Mouse (Mus musculus): ENCODE data around the gene Crebzf. TPM values are rescaled to one million over a fixed set of nuclear protein-coding genes. Genes with fewer than 3 reads are reported as not detected.

Gene Crebzf
- polyA plus RNA-seq (2012; rRNA removed) = 39.4 and 59.1 TPM in 2 replicates

GRCm38 (mm10) chr7:90442518-90443080 is at the start of gene Crebzf:
Gene Crebzf (plus strand): TSS chr7:90442729.
- DNase-seq (ENCODE audit: low read depth in 1 of 2, low spot score in 2 of 2) = peak; percentile 96 to 97
- no peak for TF ChIP-seq CTCF (IDR thresholded peaks at IDR 0.05; ENCODE audit: extremely low read depth, insufficient read depth, insufficient read length, insufficient replicate concordance)
- peak; percentile 86 for TF ChIP-seq POLR2A (IDR thresholded peaks at IDR 0.05; ENCODE audit: low read depth, low read length)
- Histone ChIP-seq H3K27me3 (ENCODE audit: control insufficient read depth, insufficient read depth, low read length) (no peaks in the 10 kb centered on the region), H3K27ac (ENCODE audit: insufficient read depth, low read length) (peak within 1 kb of the TSS; percentile 96), H3K36me3 (ENCODE audit: control insufficient read depth, insufficient read depth, low read length) (no peaks in the 10 kb centered on the region; the same call in 1 of the 2 replicates), H3K4me3 (ENCODE audit: extremely low read depth, insufficient read depth, insufficient read length) (peak within 1 kb of the TSS; percentile 100), H3K4me1 (ENCODE audit: control insufficient read depth, insufficient read depth, insufficient read length) (peaks cover 6% of the 10 kb centered on the region)
- WGBS = under 1% methylated on average over 53 of the region's 54 CpGs

DNA sequence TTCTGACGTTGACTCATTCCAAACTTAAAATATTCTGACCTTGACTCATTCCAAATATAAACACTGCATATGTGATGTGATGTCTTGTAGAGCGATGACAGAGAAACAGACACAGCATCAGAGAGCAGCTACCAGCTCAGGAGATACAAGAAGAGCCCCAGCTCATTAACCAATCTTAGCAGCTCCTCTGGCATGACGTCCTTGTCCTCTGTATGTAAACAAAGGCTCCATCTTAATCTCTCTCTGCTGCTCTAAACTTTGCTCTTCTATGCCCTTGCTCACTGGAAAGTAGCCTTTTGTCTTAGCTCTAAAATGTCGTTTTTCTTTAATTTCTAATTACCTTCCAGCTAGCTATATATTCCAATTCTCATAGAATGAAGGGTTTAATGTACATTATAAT is 47.5 kb upstream of the Crebzf start:
- Histone ChIP-seq H3K27ac (ENCODE audit: insufficient read depth, low read length) (no peak overlapping the region), H3K4me3 (ENCODE audit: extremely low read depth, insufficient read depth, insufficient read length) (no peak overlapping the region), H3K36me3 (ENCODE audit: control insufficient read depth, insufficient read depth, low read length) (no peaks in the 10 kb centered on the region), H3K4me1 (ENCODE audit: control insufficient read depth, insufficient read depth, insufficient read length) (no peaks in the 10 kb centered on the region), H3K27me3 (ENCODE audit: control insufficient read depth, insufficient read depth, low read length) (no peaks in the 10 kb centered on the region)
- TF ChIP-seq POLR2A (IDR thresholded peaks at IDR 0.05; ENCODE audit: low read depth, low read length) = no peak
- TF ChIP-seq CTCF (IDR thresholded peaks at IDR 0.05; ENCODE audit: extremely low read depth, insufficient read depth, insufficient read length, insufficient replicate concordance) = no peak
- 76% methylated on average over 4 of the region's 4 CpGs for WGBS
- DNase-seq (ENCODE audit: low read depth in 1 of 2, low spot score in 2 of 2) = no peak

DNA sequence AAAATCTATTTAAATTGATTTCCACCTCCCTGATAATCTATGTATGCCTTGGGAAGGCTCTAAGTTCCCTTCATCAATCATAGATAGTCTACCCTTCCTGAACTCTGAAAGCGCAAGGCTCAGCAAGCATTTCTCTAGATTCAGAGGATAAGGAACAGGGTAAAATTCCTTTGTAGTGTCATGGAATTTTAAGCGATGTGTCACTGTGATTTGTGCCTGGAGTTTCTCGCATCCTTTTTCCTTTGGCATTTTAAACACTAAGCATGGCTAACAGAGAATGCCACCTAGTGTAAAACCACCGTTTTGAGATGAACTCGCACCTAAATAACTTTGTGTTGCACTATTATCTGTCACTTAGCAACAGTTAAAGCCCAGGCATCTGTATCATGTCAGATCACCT is 46.6 kb upstream of the Crebzf start:
- Histone ChIP-seq H3K27ac (ENCODE audit: insufficient read depth, low read length) (no peak overlapping the region), H3K4me1 (ENCODE audit: control insufficient read depth, insufficient read depth, insufficient read length) (no peaks in the 10 kb centered on the region), H3K4me3 (ENCODE audit: extremely low read depth, insufficient read depth, insufficient read length) (no peak overlapping the region), H3K36me3 (ENCODE audit: control insufficient read depth, insufficient read depth, low read length) (no peaks in the 10 kb centered on the region), H3K27me3 (ENCODE audit: control insufficient read depth, insufficient read depth, low read length) (no peaks in the 10 kb centered on the region)
- TF ChIP-seq POLR2A (IDR thresholded peaks at IDR 0.05; ENCODE audit: low read depth, low read length) = no peak
- no peak for TF ChIP-seq CTCF (IDR thresholded peaks at IDR 0.05; ENCODE audit: extremely low read depth, insufficient read depth, insufficient read length, insufficient replicate concordance)
- no peak for DNase-seq (ENCODE audit: low read depth in 1 of 2, low spot score in 2 of 2)
- WGBS = 82% methylated on average over 5 of the region's 5 CpGs

- no peak for TF ChIP-seq POLR2A (IDR thresholded peaks at IDR 0.05; ENCODE audit: low read depth, low read length)
- TF ChIP-seq CTCF (IDR thresholded peaks at IDR 0.05; ENCODE audit: extremely low read depth, insufficient read depth, insufficient read length, insufficient replicate concordance) = peak; percentile 49; the same call in 1 of the 2 replicates
- no peaks in the 10 kb centered on the region for H3K27me3 ChIP-seq (ENCODE audit: control insufficient read depth, insufficient read depth, low read length)
- 49% methylated on average over 3 of the region's 3 CpGs for WGBS
- no peak overlapping the region for H3K27ac ChIP-seq (ENCODE audit: insufficient read depth, low read length)
- peak; percentile 33 to 53 for DNase-seq (ENCODE audit: low read depth in 1 of 2, low spot score in 2 of 2)
- H3K36me3 ChIP-seq (ENCODE audit: control insufficient read depth, insufficient read depth, low read length) = no peaks in the 10 kb centered on the region
- H3K4me1 ChIP-seq (ENCODE audit: control insufficient read depth, insufficient read depth, insufficient read length) = no peaks in the 10 kb centered on the region
- no peak overlapping the region for H3K4me3 ChIP-seq (ENCODE audit: extremely low read depth, insufficient read depth, insufficient read length)
Measured at GRCm38 (mm10) chr7:90409934-90410333, 32.6 kb upstream of the Crebzf start.

GRCm38 (mm10) chr7:90426020-90427001 is 16.2 kb upstream of the Crebzf start, which contains the start of gene Ccdc89:
Gene Ccdc89 (plus strand): TSS chr7:90426577.
- Histone ChIP-seq H3K27ac (ENCODE audit: insufficient read depth, low read length) (no peak within 1 kb of the TSS), H3K4me1 (ENCODE audit: control insufficient read depth, insufficient read depth, insufficient read length) (no peaks in the 10 kb centered on the region), H3K36me3 (ENCODE audit: control insufficient read depth, insufficient read depth, low read length) (no peaks in the 10 kb centered on the region), H3K27me3 (ENCODE audit: control insufficient read depth, insufficient read depth, low read length) (no peaks in the 10 kb centered on the region), H3K4me3 (ENCODE audit: extremely low read depth, insufficient read depth, insufficient read length) (peak within 1 kb of the TSS; percentile 32)
- 35% methylated on average over 29 of the region's 29 CpGs for WGBS
- no peak for TF ChIP-seq POLR2A (IDR thresholded peaks at IDR 0.05; ENCODE audit: low read depth, low read length)
- no peak for TF ChIP-seq CTCF (IDR thresholded peaks at IDR 0.05; ENCODE audit: extremely low read depth, insufficient read depth, insufficient read length, insufficient replicate concordance)
- DNase-seq (ENCODE audit: low read depth in 1 of 2, low spot score in 2 of 2) = peak; percentile 16 to 27

DNA sequence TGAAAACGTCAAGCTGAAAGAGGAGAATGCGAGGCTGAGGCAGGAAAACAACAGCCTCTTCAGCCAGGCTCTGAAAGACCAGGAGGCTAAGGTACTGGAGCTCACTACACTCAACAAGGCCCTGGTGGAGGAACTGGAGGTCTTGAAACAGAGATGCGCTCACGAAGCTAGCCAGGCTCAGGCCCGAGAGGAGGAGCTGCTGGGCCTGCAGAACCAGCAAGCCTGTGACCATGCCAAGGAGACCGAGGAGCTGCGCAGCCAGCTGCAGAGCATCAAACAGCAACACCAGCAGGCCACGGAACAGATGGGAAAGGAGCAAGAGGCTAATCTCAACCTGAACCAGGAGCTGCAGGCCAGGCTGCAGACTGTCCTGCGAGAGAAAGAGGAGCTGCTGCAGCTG is 15.5 kb upstream of the Crebzf start:
- Histone ChIP-seq H3K36me3 (ENCODE audit: control insufficient read depth, insufficient read depth, low read length) (no peaks in the 10 kb centered on the region), H3K4me1 (ENCODE audit: control insufficient read depth, insufficient read depth, insufficient read length) (no peaks in the 10 kb centered on the region), H3K27ac (ENCODE audit: insufficient read depth, low read length) (no peak overlapping the region), H3K27me3 (ENCODE audit: control insufficient read depth, insufficient read depth, low read length) (no peaks in the 10 kb centered on the region), H3K4me3 (ENCODE audit: extremely low read depth, insufficient read depth, insufficient read length) (no peak overlapping the region)
- WGBS = 79% methylated on average over 9 of the region's 9 CpGs
- DNase-seq (ENCODE audit: low read depth in 1 of 2, low spot score in 2 of 2) = no peak
- no peak for TF ChIP-seq POLR2A (IDR thresholded peaks at IDR 0.05; ENCODE audit: low read depth, low read length)
- TF ChIP-seq CTCF (IDR thresholded peaks at IDR 0.05; ENCODE audit: extremely low read depth, insufficient read depth, insufficient read length, insufficient replicate concordance) = no peak
